Mouse (Mus musculus) embryo, embryonic 11.5 days (tissue): ENCODE data around the gene Hoxd3.

Experiments used
- DNase-seq: peaks from one replicate; pipeline ENCODE4 v3.0.0-alpha.2; 2012; ENCODE audit warnings: low read depth, low spot score

Gene Hoxd3

GRCm38 (mm10) chr2:74777536-74778275, 66.0 kb downstream of the Hoxd3 start:
- DNase-seq: no peak

- no peak for DNase-seq
These were observed 69.7 kb downstream of the Hoxd3 start for GRCm38 (mm10) chr2:74781386-74781785.

GRCm38 (mm10) chr2:74795531-74795930, 83.8 kb downstream of the Hoxd3 start:
- no peak for DNase-seq
